Mouse (Mus musculus) bone marrow macrophage, adult 2 months (primary cell): ENCODE measurements around the gene Gpha2.

ENCODE experiments used
- CTCF ChIP-seq: IDR thresholded peaks from 2 replicates; pipeline ENCODE4 v1.5.1; 2012; ENCODE audit warnings: low read depth, mild to moderate bottlenecking, low read length, moderate library complexity
- POLR2A ChIP-seq: IDR thresholded peaks from 2 replicates; pipeline ENCODE4 v1.6.1; 2012; ENCODE audit warnings: mild to moderate bottlenecking, low read depth, low read length, borderline replicate concordance

GRCm38 (mm10) chr19:6271206-6271605 is 45.0 kb downstream of the Gpha2 start:
- no peak for TF ChIP-seq POLR2A
- no peak for TF ChIP-seq CTCF
